Mouse (Mus musculus): ENCODE data around the gene Tdrd3.

The Tdrd3 gene

GRCm38 (mm10) chr14:87451645-87452443, 35.4 kb downstream of the Tdrd3 start:
- DNase-seq (ENCODE audit: low read depth, low spot score): peak; percentile 60

GRCm38 (mm10) chr14:87455630-87456175, 39.3 kb downstream of the Tdrd3 start:
- DNase-seq (ENCODE audit: low read depth, low spot score): no peak

- DNase-seq (ENCODE audit: low read depth, low spot score): no peak
Observed at GRCm38 (mm10) chr14:87459777-87460176, 43.3 kb downstream of the Tdrd3 start.

- DNase-seq (ENCODE audit: low read depth, low spot score): no peak
Observed at GRCm38 (mm10) chr14:87461543-87461942, 45.1 kb downstream of the Tdrd3 start.

GRCm38 (mm10) chr14:87463963-87464654, 47.7 kb downstream of the Tdrd3 start:
- peak; percentile 68 for DNase-seq (ENCODE audit: low read depth, low spot score)

GRCm38 (mm10) chr14:87464655-87465054, 48.2 kb downstream of the Tdrd3 start:
- DNase-seq (ENCODE audit: low read depth, low spot score): no peak

- no peak for DNase-seq (ENCODE audit: low read depth, low spot score)
Observed at GRCm38 (mm10) chr14:87467586-87467985, 51.1 kb downstream of the Tdrd3 start.

GRCm38 (mm10) chr14:87471521-87471920, 55.1 kb downstream of the Tdrd3 start:
- no peak for DNase-seq (ENCODE audit: low read depth, low spot score)

GRCm38 (mm10) chr14:87472782-87473181, 56.3 kb downstream of the Tdrd3 start:
- DNase-seq (ENCODE audit: low read depth, low spot score): no peak

GRCm38 (mm10) chr14:87475721-87476359, 59.4 kb downstream of the Tdrd3 start:
- no peak for DNase-seq (ENCODE audit: low read depth, low spot score)

GRCm38 (mm10) chr14:87478339-87478951, 62.0 kb downstream of the Tdrd3 start:
- peak; percentile 9 for DNase-seq (ENCODE audit: low read depth, low spot score)

- DNase-seq (ENCODE audit: low read depth, low spot score): no peak
Observed at GRCm38 (mm10) chr14:87485888-87486287, 69.4 kb downstream of the Tdrd3 start.

GRCm38 (mm10) chr14:87497955-87498594, 81.6 kb downstream of the Tdrd3 start:
- DNase-seq (ENCODE audit: low read depth, low spot score): peak; percentile 55

GRCm38 (mm10) chr14:87505924-87506323, 89.5 kb downstream of the Tdrd3 start:
- no peak for DNase-seq (ENCODE audit: low read depth, low spot score)

- no peak for DNase-seq (ENCODE audit: low read depth, low spot score)
Observed at GRCm38 (mm10) chr14:87515281-87515680, 98.8 kb downstream of the Tdrd3 start.

GRCm38 (mm10) chr14:87517381-87517780, 100.9 kb downstream of the Tdrd3 start:
- no peak for DNase-seq (ENCODE audit: low read depth, low spot score)

- DNase-seq (ENCODE audit: low read depth, low spot score): no peak
Observed at GRCm38 (mm10) chr14:87531847-87532246, 115.4 kb downstream of the Tdrd3 start.

- DNase-seq (ENCODE audit: low read depth, low spot score): no peak
Observed at GRCm38 (mm10) chr14:87537127-87537819, 120.8 kb downstream of the Tdrd3 start.

GRCm38 (mm10) chr14:87549986-87550385, 133.5 kb downstream of the Tdrd3 start:
- DNase-seq (ENCODE audit: low read depth, low spot score): no peak

- DNase-seq (ENCODE audit: low read depth, low spot score): no peak
Observed at GRCm38 (mm10) chr14:87552211-87552610, 135.8 kb downstream of the Tdrd3 start.

GRCm38 (mm10) chr14:87563841-87564240, 147.4 kb downstream of the Tdrd3 start:
- no peak for DNase-seq (ENCODE audit: low read depth, low spot score)

All from CD4-positive helper T cell, adult 2 months (primary cell).